Mouse (Mus musculus) intestine, postnatal 0 days (tissue): Measurements from ENCODE around the gene Clec16a. TPM values are rescaled to one million over a fixed set of nuclear protein-coding genes. Genes with fewer than 3 reads are reported as not detected.
A peak's percentile ranks its signal among the peaks of the same experiment; 100 is the strongest.

Source experiments
- ATAC-seq: fragments of 200-750 bp; cut with Nextera tagmentation; 2 replicates; pipeline ENCODE4 v1.8.0; 2017; ENCODE audit warnings: mild to moderate bottlenecking, moderate TSS enrichment, moderate library complexity
- H3K27ac ChIP-seq: fragments of 300-500 bp; sonication (generic); 2 replicates; pipeline ENCODE4 v1.5.1; 2014; ENCODE audit warnings: mild to moderate bottlenecking, low read depth, low read length, moderate library complexity
- H3K27me3 ChIP-seq: fragments of 300-500 bp; sonication (generic); replicated peaks from 2 replicates; pipeline ENCODE4 v1.6.1; 2014; ENCODE audit warnings: low read length, mixed read lengths; ENCODE audit not compliant: control insufficient read depth, insufficient read depth
- H3K36me3 ChIP-seq: fragments of 300-500 bp; sonication (generic); 2 replicates; pipeline ENCODE4 v1.6.1; 2014; ENCODE audit warnings: mild to moderate bottlenecking, moderate library complexity; ENCODE audit not compliant: control insufficient read depth, insufficient read depth
- H3K4me1 ChIP-seq: fragments of 300-500 bp; sonication (generic); replicated peaks from 2 replicates; pipeline ENCODE4 v1.6.1; 2014; ENCODE audit warnings: antibody characterized with exemption, low read length, mixed read lengths; ENCODE audit not compliant: control insufficient read depth, insufficient read depth
- H3K4me2 ChIP-seq: fragments of 300-500 bp; sonication (generic); replicated peaks from 2 replicates; pipeline ENCODE4 v1.6.1; 2014; ENCODE audit warnings: low read depth, mild to moderate bottlenecking, moderate library complexity
- H3K4me3 ChIP-seq: fragments of 300-500 bp; sonication (generic); 2 replicates; pipeline ENCODE4 v1.5.1; 2014; ENCODE audit warnings: low read depth, low read length
- H3K9ac ChIP-seq: fragments of 300-500 bp; sonication (generic); 2 replicates; pipeline ENCODE4 v1.6.1; 2014; ENCODE audit warnings: mild to moderate bottlenecking, low read depth, low read length
- H3K9me3 ChIP-seq: fragments of 300-500 bp; sonication (generic); 2 replicates; pipeline ENCODE4 v1.6.1; 2016; ENCODE audit warnings: mixed run types; ENCODE audit not compliant: control insufficient read depth
- CTCF ChIP-seq: sonication (generic); IDR thresholded peaks from 2 replicates; pipeline ENCODE4 v1.5.1; 2016; ENCODE audit warnings: low read depth, mild to moderate bottlenecking, control low read depth, antibody characterized with exemption, moderate library complexity
- WGBS: fragments of 180-500 bp; shearing (Covaris S2); extraction: QIAGEN DNeasy Blood & Tissue Kit; methylation state at CpG from one replicate; pipeline ENCODE4 v1.1.7; 2014; 5-methylcytosine and 5-hydroxymethylcytosine counted together
- polyA plus RNA-seq: library from polyadenylated mRNA; unstranded; fragments of >200 nt; fragmentation: Nextera tagmentation; extraction: Ambion mirVana; gene quantifications from 2 replicates; pipeline ENCODE4 v1.2.1, GENCODE M21; 2015

Clec16a gene
- polyA plus RNA-seq, 1 experiment from 2014 or later: 30.4 TPM

- Histone ChIP-seq H3K4me1 (no peaks in the 10 kb centered on the region), H3K4me3 (no peak overlapping the region), H3K9me3 (no peaks in the 10 kb centered on the region), H3K27ac (no peak overlapping the region), H3K9ac (no peak overlapping the region), H3K36me3 (no peaks in the 10 kb centered on the region), H3K27me3 (no peaks in the 10 kb centered on the region), H3K4me2 (no peak overlapping the region)
- WGBS: 74% methylated on average over 4 of the region's 4 CpGs
- TF ChIP-seq CTCF: no peak
- ATAC-seq: no peak
These were observed 37.7 kb upstream of the Clec16a start for GRCm38 (mm10) chr16:10507445-10507844.

GRCm38 (mm10) chr16:10508691-10509090 is 36.4 kb upstream of the Clec16a start:
- no peak overlapping the region for H3K4me2 ChIP-seq
- no peak overlapping the region for H3K27ac ChIP-seq
- H3K36me3 ChIP-seq: no peaks in the 10 kb centered on the region
- TF ChIP-seq CTCF: no peak
- WGBS: 61% methylated on average over 6 of the region's 6 CpGs
- no peak overlapping the region for H3K4me3 ChIP-seq
- no peaks in the 10 kb centered on the region for H3K27me3 ChIP-seq
- ATAC-seq: no peak
- H3K9ac ChIP-seq: no peak overlapping the region
- H3K9me3 ChIP-seq: no peaks in the 10 kb centered on the region
- no peaks in the 10 kb centered on the region for H3K4me1 ChIP-seq

DNA sequence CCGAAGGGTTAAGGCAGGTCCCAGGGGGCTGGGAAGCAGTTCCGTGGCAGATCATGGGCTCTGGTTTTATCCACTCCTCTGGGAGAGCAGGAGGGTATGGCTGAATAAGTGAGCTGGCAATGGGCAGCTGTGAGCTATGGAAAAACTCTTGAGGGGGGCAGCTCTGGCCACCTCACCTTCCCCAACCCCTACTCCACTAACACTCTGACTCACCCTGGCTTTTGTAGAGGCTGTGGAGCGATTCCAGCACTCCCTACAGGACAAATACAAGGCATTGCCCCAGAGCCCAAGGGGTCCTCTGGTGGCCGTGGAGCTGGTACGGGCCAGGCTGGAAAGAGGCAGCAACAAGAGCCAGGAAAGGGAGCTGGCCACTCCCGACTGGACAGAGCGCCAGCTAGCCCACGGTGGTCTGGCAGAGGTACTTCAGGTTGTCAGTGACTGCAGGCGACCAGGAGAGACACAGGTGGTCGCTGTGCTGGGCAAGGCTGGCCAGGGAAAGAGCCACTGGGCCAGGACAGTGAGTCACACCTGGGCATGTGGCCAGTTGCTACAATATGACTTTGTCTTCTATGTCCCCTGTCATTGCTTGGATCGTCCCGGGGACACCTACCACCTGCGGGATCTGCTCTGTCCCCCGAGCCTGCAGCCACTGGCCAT is 34.5 kb upstream of the Clec16a start:
- no peak overlapping the region for H3K4me2 ChIP-seq
- H3K36me3 ChIP-seq: no peaks in the 10 kb centered on the region
- 59% methylated on average over 14 of the region's 14 CpGs for WGBS
- no peak for TF ChIP-seq CTCF
- no peaks in the 10 kb centered on the region for H3K9me3 ChIP-seq
- no peak overlapping the region for H3K27ac ChIP-seq
- no peaks in the 10 kb centered on the region for H3K4me1 ChIP-seq
- H3K9ac ChIP-seq: no peak overlapping the region
- H3K4me3 ChIP-seq: no peak overlapping the region
- no peak for ATAC-seq
- no peaks in the 10 kb centered on the region for H3K27me3 ChIP-seq

- Histone ChIP-seq H3K4me3 (no peak overlapping the region), H3K9me3 (no peaks in the 10 kb centered on the region), H3K27ac (no peak overlapping the region), H3K9ac (no peak overlapping the region), H3K4me1 (no peaks in the 10 kb centered on the region), H3K36me3 (no peaks in the 10 kb centered on the region), H3K27me3 (no peaks in the 10 kb centered on the region), H3K4me2 (no peak overlapping the region)
- ATAC-seq: no peak
- WGBS: 83% methylated on average over 12 of the region's 12 CpGs
- no peak for TF ChIP-seq CTCF
These were observed 34.0 kb upstream of the Clec16a start for GRCm38 (mm10) chr16:10511134-10511520.

DNA sequence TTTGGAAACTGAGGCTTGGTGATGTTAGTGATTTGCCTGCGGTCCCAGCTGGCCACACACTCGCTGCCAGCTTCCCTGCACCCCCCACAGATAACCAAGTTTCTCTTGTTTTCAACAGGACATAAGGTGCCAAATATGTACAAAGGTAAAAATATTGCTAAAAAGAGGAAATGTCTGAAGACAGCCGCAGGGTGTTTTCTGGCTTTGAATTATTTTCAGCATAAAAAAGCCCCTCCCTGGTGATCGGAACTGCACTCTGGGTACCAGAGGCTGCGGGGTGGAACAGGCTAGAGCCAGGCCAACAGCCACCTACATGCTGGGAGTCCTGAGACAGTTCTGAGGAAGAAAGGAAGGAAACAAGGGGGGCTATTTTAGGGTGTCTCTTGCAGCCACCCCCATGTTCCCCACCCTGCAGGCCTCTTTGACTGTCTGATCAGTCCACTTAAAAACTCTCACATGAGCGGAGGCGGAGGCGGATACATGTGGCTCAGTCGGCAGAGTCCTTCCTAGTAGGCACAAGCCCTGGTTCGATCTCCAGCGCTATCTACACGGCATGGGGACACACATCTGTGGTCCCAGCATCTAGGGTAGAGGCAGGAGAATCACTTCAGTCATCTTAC is 29.1 kb upstream of the Clec16a start:
- Histone ChIP-seq H3K9me3 (no peaks in the 10 kb centered on the region), H3K4me2 (no peak overlapping the region), H3K27me3 (no peaks in the 10 kb centered on the region), H3K27ac (no peak overlapping the region), H3K9ac (no peak overlapping the region), H3K4me1 (no peaks in the 10 kb centered on the region), H3K4me3 (no peak overlapping the region), H3K36me3 (no peaks in the 10 kb centered on the region)
- WGBS: 85% methylated on average over 12 of the region's 12 CpGs
- ATAC-seq: no peak
- no peak for TF ChIP-seq CTCF

- H3K4me3 ChIP-seq: no peak overlapping the region
- H3K4me2 ChIP-seq: no peak overlapping the region
- no peaks in the 10 kb centered on the region for H3K9me3 ChIP-seq
- no peak overlapping the region for H3K27ac ChIP-seq
- no peaks in the 10 kb centered on the region for H3K27me3 ChIP-seq
- ATAC-seq: no peak
- no peaks in the 10 kb centered on the region for H3K4me1 ChIP-seq
- peak; percentile 51 for TF ChIP-seq CTCF
- no peaks in the 10 kb centered on the region for H3K36me3 ChIP-seq
- no peak overlapping the region for H3K9ac ChIP-seq
- 58% methylated on average over 5 of the region's 5 CpGs for whole genome bisulfite sequencing
These were observed 27.1 kb upstream of the Clec16a start for GRCm38 (mm10) chr16:10518030-10518429.
